Mouse (Mus musculus): ENCODE results near the gene Tsnax. TPM values are rescaled to one million over a fixed set of nuclear protein-coding genes. Genes with fewer than 3 reads are reported as not detected.

The Tsnax gene
- total RNA-seq (2023) = 10 to 100 TPM; 15.4 to 19.8 TPM

GRCm38 (mm10) chr8:125012695-125013627 lies at the start of gene Tsnax:
Tsnax (plus strand) TSS chr8:125012997.

GRCm38 (mm10) chr8:125053505-125054435 lies 41.0 kb downstream of the Tsnax start, which contains the start of gene Disc1:
Disc1 (plus strand) TSS chr8:125054195.

Other genes starting within 250 kb of the Tsnax start
- gene Trim67, start 219.9 kb upstream of the Tsnax start, total RNA-seq (2023) = not detected
- 10 to 100 TPM; 29.0 to 33.1 TPM for gene Gnpat, start 150.0 kb upstream of the Tsnax start, total RNA-seq (2023)
- 1 to 10 TPM; 7.8 to 8.8 TPM for gene 2810004N23Rik, start 149.9 kb upstream of the Tsnax start, total RNA-seq (2023)
- gene Exoc8, start 115.3 kb upstream of the Tsnax start, total RNA-seq (2023) = 10 to 100 TPM; 14.2 TPM
- gene Sprtn, start 115.1 kb upstream of the Tsnax start, total RNA-seq (2023) = 10 to 100 TPM; 16.8 to 18.6 TPM
- gene Egln1, start 63.7 kb upstream of the Tsnax start, total RNA-seq (2023) = 10 to 100 TPM; 17.5 to 21.2 TPM
- 1 to 10 TPM; 5.2 to 7.3 TPM for gene Disc1, start 41.2 kb downstream of the Tsnax start, total RNA-seq (2023)